ENCODE assay signal across 21 mouse cellular contexts in the genomic region with DNA sequence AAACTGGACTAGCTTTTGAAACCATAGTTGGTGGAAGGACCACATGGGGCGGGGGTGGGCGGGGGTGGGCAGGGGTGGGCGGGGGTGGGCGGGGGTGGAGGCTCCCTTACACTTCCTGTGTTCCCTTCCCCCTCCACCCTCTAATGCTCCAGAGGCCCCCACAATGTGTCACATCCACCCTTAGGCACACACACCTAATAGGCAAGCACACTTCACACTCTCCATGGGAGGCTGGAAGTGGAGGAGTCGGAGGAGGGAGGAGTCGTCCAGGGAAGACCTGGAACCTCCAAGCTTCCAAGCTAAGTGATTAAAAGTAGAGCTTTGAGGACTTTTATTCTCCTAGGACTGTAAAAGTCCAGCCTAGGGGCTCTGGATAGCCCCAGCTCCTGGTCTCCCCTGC. TPM values are rescaled to one million over a fixed set of nuclear protein-coding genes. Genes with fewer than 3 reads are reported as not detected.
DNase-seq lines count a peak whose midpoint lies in the region; ATAC-seq and TF ChIP-seq lines count a peak whose summit lies in the region.
"Had no signal": no experiment of that assay in that cellular context is flagged by ENCODE, and none has a peak within 500 bp of the region (broad histone marks: within the 10 kb centered on the region; RNA-seq: fewer than 3 reads in every experiment).

No protein-coding gene starts in this region.

- no peak overlapping the region for H3K4me3 ChIP-seq in forebrain, embryonic 11.5 days (ENCODE audit: low read depth, low read length)
- no peak overlapping the region for H3K4me3 ChIP-seq in forebrain, postnatal 0 days (ENCODE audit: low read depth, low read length)
- no peak overlapping the region for H3K4me3 ChIP-seq in kidney, embryonic 14.5 days (ENCODE audit: low read length)
- no peak overlapping the region for H3K4me3 ChIP-seq in kidney, embryonic 15.5 days (replicated peaks)
- peak overlapping the region; percentile 53; the same call in 1 of the 2 replicates for H3K4me3 ChIP-seq in E14TG2a.4 (replicated peaks; ENCODE audit: low read length)
- no peak overlapping the region for H3K4me3 ChIP-seq in limb, embryonic 12.5 days (replicated peaks)
- H3K4me3 ChIP-seq: heart, embryonic 10.5 days; limb, embryonic 15.5 days; liver, embryonic 15.5 days had no signal

- peaks cover 32% of the 10 kb centered on the region for H3K4me1 ChIP-seq in forebrain, embryonic 11.5 days (replicated peaks; ENCODE audit: control insufficient read depth, insufficient read depth, low read length)
- H3K4me1 ChIP-seq in forebrain, postnatal 0 days (ENCODE audit: insufficient read depth): no peaks in the 10 kb centered on the region; the same call in 1 of the 2 replicates
- peaks cover 24% of the 10 kb centered on the region for H3K4me1 ChIP-seq in kidney, embryonic 14.5 days (ENCODE audit: control insufficient read depth, insufficient read depth, low read length)
- peaks cover 43% of the 10 kb centered on the region for H3K4me1 ChIP-seq in kidney, embryonic 15.5 days
- H3K4me1 ChIP-seq in E14TG2a.4 (replicated peaks; ENCODE audit: low read depth, low read length): peaks cover 58% of the 10 kb centered on the region
- peaks cover 46% of the 10 kb centered on the region for H3K4me1 ChIP-seq in limb, embryonic 12.5 days (replicated peaks)
- H3K4me1 ChIP-seq: liver, embryonic 15.5 days had no signal

- DNase-seq in forebrain, embryonic 11.5 days (ENCODE audit: low spot score): no peak
- DNase-seq in forebrain, postnatal 0 days: no peak
- DNase-seq in retina, embryonic 14.5 days (ENCODE audit: low spot score): no peak
- no peak for DNase-seq in gastrocnemius, postnatal 10 days
- DNase-seq: adrenal gland, postnatal 14 days; cerebellum, adult 9-11 months; kidney, adult 2 months; kidney, postnatal 4 days; layer of hippocampus, adult 9-11 months; right cerebral cortex, postnatal 4 days; thymus, adult 2 months had no signal

- H3K36me3 ChIP-seq in forebrain, embryonic 11.5 days (ENCODE audit: control insufficient read depth, insufficient read depth, low read length): no peaks in the 10 kb centered on the region; the same call in 1 of the 2 replicates
- no peaks in the 10 kb centered on the region for H3K36me3 ChIP-seq in forebrain, postnatal 0 days (ENCODE audit: insufficient read depth)
- H3K36me3 ChIP-seq in kidney, embryonic 14.5 days (ENCODE audit: control insufficient read depth, insufficient read depth, low read length): no peaks in the 10 kb centered on the region
- no peaks in the 10 kb centered on the region for H3K36me3 ChIP-seq in kidney, embryonic 15.5 days
- H3K36me3 ChIP-seq in E14TG2a.4 (ENCODE audit: insufficient read depth, low read length): no peaks in the 10 kb centered on the region
- no peaks in the 10 kb centered on the region for H3K36me3 ChIP-seq in limb, embryonic 12.5 days
- H3K36me3 ChIP-seq: heart, embryonic 10.5 days; limb, embryonic 15.5 days; liver, embryonic 15.5 days had no signal

- WGBS in forebrain, embryonic 11.5 days: 53% methylated on average over 4 of the region's 6 CpGs
- 59% methylated on average over 6 of the region's 6 CpGs for WGBS in forebrain, postnatal 0 days
- 22% methylated on average over 4 of the region's 6 CpGs for WGBS in kidney, embryonic 14.5 days
- 13% methylated on average over 5 of the region's 6 CpGs for WGBS in kidney, embryonic 15.5 days
- 21% methylated on average over 6 of the region's 6 CpGs for WGBS in limb, embryonic 12.5 days

- H3K27ac ChIP-seq in forebrain, embryonic 11.5 days (ENCODE audit: low read depth, low read length): peak overlapping the region; percentile 42
- H3K27ac ChIP-seq in forebrain, postnatal 0 days (ENCODE audit: low read depth, low read length): no peak overlapping the region
- H3K27ac ChIP-seq in kidney, embryonic 14.5 days (ENCODE audit: low read depth, low read length): no peak overlapping the region
- H3K27ac ChIP-seq in kidney, embryonic 15.5 days: no peak overlapping the region
- peak overlapping the region; percentile 79 for H3K27ac ChIP-seq in limb, embryonic 12.5 days
- H3K27ac ChIP-seq: heart, embryonic 10.5 days; limb, embryonic 15.5 days; liver, embryonic 15.5 days had no signal

- no peak overlapping the region for H3K4me2 ChIP-seq in forebrain, embryonic 11.5 days (ENCODE audit: low read depth, low read length, severe bottlenecking)
- H3K4me2 ChIP-seq in forebrain, postnatal 0 days (ENCODE audit: low read depth): no peak overlapping the region
- no peak overlapping the region for H3K4me2 ChIP-seq in kidney, embryonic 14.5 days (replicated peaks; ENCODE audit: low read depth, low read length)
- no peak overlapping the region for H3K4me2 ChIP-seq in kidney, embryonic 15.5 days
- 0 out of 2 replicates have a peak overlapping the region, but pooled peaks have one; percentile 9 for H3K4me2 ChIP-seq in limb, embryonic 12.5 days
- H3K4me2 ChIP-seq: limb, embryonic 15.5 days; liver, embryonic 15.5 days had no signal

- ATAC-seq in forebrain, embryonic 11.5 days (replicated peaks; ENCODE audit: low FRiP score): no peak
- no peak for ATAC-seq in forebrain, postnatal 0 days
- ATAC-seq in kidney, embryonic 14.5 days (ENCODE audit: low FRiP score, low TSS enrichment): peak; percentile 46; the same call in 1 of the 2 replicates
- no peak for ATAC-seq in kidney, embryonic 15.5 days (replicated peaks; ENCODE audit: low FRiP score)
- ATAC-seq in limb, embryonic 12.5 days (ENCODE audit: insufficient number of reproducible peaks, insufficient read depth, low FRiP score, low TSS enrichment, low read depth): 0 out of 2 replicates have a peak, but pooled peaks have one; percentile 60
- ATAC-seq: lung, postnatal 0 days had no signal

- H3K9me3 ChIP-seq in forebrain, embryonic 11.5 days (ENCODE audit: control insufficient read depth, low read length): no peaks in the 10 kb centered on the region
- no peaks in the 10 kb centered on the region for H3K9me3 ChIP-seq in forebrain, postnatal 0 days (ENCODE audit: low read length)
- H3K9me3 ChIP-seq in kidney, embryonic 14.5 days (ENCODE audit: control insufficient read depth, low read length): 0 out of 2 replicates have a peak, but pooled peaks cover 2% of the 10 kb centered on the region
- no peaks in the 10 kb centered on the region for H3K9me3 ChIP-seq in kidney, embryonic 15.5 days (replicated peaks)
- H3K9me3 ChIP-seq in E14TG2a.4 (ENCODE audit: low read length): peaks cover 4% of the 10 kb centered on the region
- H3K9me3 ChIP-seq in limb, embryonic 12.5 days: peaks cover 5% of the 10 kb centered on the region; the same call in 1 of the 2 replicates
- H3K9me3 ChIP-seq: heart, embryonic 10.5 days; limb, embryonic 15.5 days; liver, embryonic 15.5 days had no signal

- H3K27me3 ChIP-seq in forebrain, embryonic 11.5 days (ENCODE audit: control insufficient read depth, insufficient read depth, low read length): no peaks in the 10 kb centered on the region
- no peaks in the 10 kb centered on the region for H3K27me3 ChIP-seq in forebrain, postnatal 0 days (ENCODE audit: insufficient read depth, low read length)
- no peaks in the 10 kb centered on the region for H3K27me3 ChIP-seq in kidney, embryonic 14.5 days (ENCODE audit: control insufficient read depth, insufficient read depth, low read length)
- peaks cover 26% of the 10 kb centered on the region for H3K27me3 ChIP-seq in kidney, embryonic 15.5 days
- H3K27me3 ChIP-seq in E14TG2a.4 (ENCODE audit: insufficient read depth, low read length): peaks cover 17% of the 10 kb centered on the region
- peaks cover 50% of the 10 kb centered on the region for H3K27me3 ChIP-seq in limb, embryonic 12.5 days

- no peak overlapping the region for H3K9ac ChIP-seq in forebrain, embryonic 11.5 days (ENCODE audit: low read length)
- H3K9ac ChIP-seq in forebrain, postnatal 0 days: no peak overlapping the region
- H3K9ac ChIP-seq in kidney, embryonic 14.5 days (ENCODE audit: low read depth, low read length): no peak overlapping the region
- no peak overlapping the region for H3K9ac ChIP-seq in kidney, embryonic 15.5 days
- no peak overlapping the region for H3K9ac ChIP-seq in limb, embryonic 12.5 days (replicated peaks)
- H3K9ac ChIP-seq: limb, embryonic 15.5 days; liver, embryonic 15.5 days had no signal

- TF ChIP-seq CTCF in forebrain, postnatal 0 days (IDR thresholded peaks at IDR 0.05; ENCODE audit: low read depth): no peak
- no peak for TF ChIP-seq CTCF in E14TG2a.4 (conservative IDR thresholded peaks at IDR 0.05; ENCODE audit: low read length)

RNA-seq across cellular contexts. Expression of a gene that starts 26.6 kb away (rescaled TPM):
- 5.4 and 6.6 TPM in 2 replicates for polyA plus RNA-seq in forebrain, embryonic 11.5 days (2014; fragmentation: Nextera tagmentation; extraction: Ambion mirVana)
- 6.1 and 6.3 TPM in 2 replicates for total RNA-seq in forebrain, postnatal 0 days (2014; rRNA removed)
- 4.2 and 6.7 TPM in 2 replicates for polyA plus RNA-seq in forebrain, postnatal 0 days (2015; fragmentation: Nextera tagmentation; extraction: Ambion mirVana)
- polyA plus RNA-seq in kidney, embryonic 14.5 days (2014; fragmentation: Nextera tagmentation; extraction: Ambion mirVana): 4.7 and 7.9 TPM in 2 replicates
- polyA plus RNA-seq in kidney, embryonic 15.5 days (2015; fragmentation: Nextera tagmentation; extraction: Ambion mirVana): 7.9 and 8.1 TPM in 2 replicates
- 8.2 and 8.7 TPM in 2 replicates for polyA plus RNA-seq in limb, embryonic 12.5 days (2016; fragmentation: Nextera tagmentation; extraction: Ambion mirVana)
- 1 to 10 TPM; 6.6 to 8.1 TPM for total RNA-seq in gastrocnemius, postnatal 10 days (2021)

RNA-seq across cellular contexts. Expression of a gene that starts 27.5 kb away (rescaled TPM):
- 81.2 and 83.8 TPM in 2 replicates for polyA plus RNA-seq in forebrain, embryonic 11.5 days (2014; fragmentation: Nextera tagmentation; extraction: Ambion mirVana)
- total RNA-seq in forebrain, postnatal 0 days (2014; rRNA removed): 2.7 and 3.0 TPM in 2 replicates
- 2.6 and 4.2 TPM in 2 replicates for polyA plus RNA-seq in forebrain, postnatal 0 days (2015; fragmentation: Nextera tagmentation; extraction: Ambion mirVana)
- 4.5 and 6.1 TPM in 2 replicates for polyA plus RNA-seq in kidney, embryonic 14.5 days (2014; fragmentation: Nextera tagmentation; extraction: Ambion mirVana)
- 3.5 and 4.2 TPM in 2 replicates for polyA plus RNA-seq in kidney, embryonic 15.5 days (2015; fragmentation: Nextera tagmentation; extraction: Ambion mirVana)
- polyA plus RNA-seq in limb, embryonic 12.5 days (2016; fragmentation: Nextera tagmentation; extraction: Ambion mirVana): 6.2 and 6.4 TPM in 2 replicates
- under 1 TPM; 0.59 to 0.65 TPM for total RNA-seq in gastrocnemius, postnatal 10 days (2021)
- total RNA-seq: megakaryocyte progenitor cell, adult 5-6 weeks; MEL had no signal

Comparison
In these comparisons a context has a peak if more than half of its experiments do, and no peak if none do; other contexts are left out.
1. ATAC-seq: peak in kidney, embryonic 14.5 days (single experiment) and limb, embryonic 12.5 days (single experiment); none in forebrain, embryonic 11.5 days (single experiment), forebrain, postnatal 0 days (single experiment) and kidney, embryonic 15.5 days (single experiment).
2. H3K27ac ChIP-seq: peak in forebrain, embryonic 11.5 days (single experiment) and limb, embryonic 12.5 days (single experiment); none in forebrain, postnatal 0 days (single experiment), kidney, embryonic 14.5 days (single experiment) and kidney, embryonic 15.5 days (single experiment).
3. RNA of a gene that starts 27.5 kb away (polyA plus RNA-seq): 81.2 to 83.8 TPM in forebrain, embryonic 11.5 days; 6.2 to 6.4 TPM in limb, embryonic 12.5 days, 4.5 to 6.1 TPM in kidney, embryonic 14.5 days, 2.6 to 4.2 TPM in forebrain, postnatal 0 days and 3.5 to 4.2 TPM in kidney, embryonic 15.5 days; every median in the first group is over 10 times any median in the second.